Mouse (Mus musculus): Measurements from ENCODE around the gene St8sia4. TPM values are rescaled to one million over a fixed set of nuclear protein-coding genes. Genes with fewer than 3 reads are reported as not detected.
A peak's percentile ranks its signal among the peaks of the same experiment; 100 is the strongest.

The St8sia4 gene
- polyA plus RNA-seq (2015; fragmentation: Nextera tagmentation; extraction: Ambion mirVana), result 1.4 and 1.9 TPM in 2 replicates

GRCm38 (mm10) chr1:95667435-95668252 lies at the start of gene St8sia4:
Gene St8sia4, minus strand, starts transcription at chr1:95667571.
- ATAC-seq (ENCODE audit: low read depth) (peak; percentile 98), DNase-seq (peak; percentile 67)
- H3K27me3 ChIP-seq, result peaks cover 13% of the 10 kb centered on the region
- under 1% methylated on average over 52 of the region's 52 CpGs for WGBS (ENCODE audit: insufficient replicate concordance)
- H3K36me3 ChIP-seq, result no peaks in the 10 kb centered on the region
- peak within 1 kb of the TSS; percentile 59 for H3K4me3 ChIP-seq (replicated peaks)
- H3K9me3 ChIP-seq (replicated peaks), result no peaks in the 10 kb centered on the region
- peaks cover 17% of the 10 kb centered on the region; the same call in 1 of the 2 replicates for H3K4me1 ChIP-seq (replicated peaks)
- H3K4me2 ChIP-seq, result peak within 1 kb of the TSS; percentile 77
- no peak within 1 kb of the TSS for H3K27ac ChIP-seq
- H3K9ac ChIP-seq, result peak within 1 kb of the TSS; percentile 22

GRCm38 (mm10) chr1:95709181-95709580 lies 41.8 kb upstream of the St8sia4 start:
- 66% methylated on average over 3 of the region's 3 CpGs for WGBS (ENCODE audit: insufficient replicate concordance)
- Histone ChIP-seq H3K4me3 (replicated peaks) (no peak overlapping the region), H3K9me3 (replicated peaks) (no peaks in the 10 kb centered on the region), H3K36me3 (no peaks in the 10 kb centered on the region), H3K9ac (no peak overlapping the region), H3K4me2 (no peak overlapping the region), H3K4me1 (replicated peaks) (no peaks in the 10 kb centered on the region), H3K27me3 (no peaks in the 10 kb centered on the region), H3K27ac (no peak overlapping the region)
- ATAC-seq (ENCODE audit: low read depth), result no peak
- DNase-seq, result no peak

- no peak overlapping the region for H3K9ac ChIP-seq
These were observed 32.5 kb upstream of the St8sia4 start for GRCm38 (mm10) chr1:95699903-95700302.

GRCm38 (mm10) chr1:95674052-95674451 lies 6.7 kb upstream of the St8sia4 start:
- no peaks in the 10 kb centered on the region for H3K36me3 ChIP-seq

More at GRCm38 (mm10) chr1:95699903-95700302, 32.5 kb upstream of the St8sia4 start:
- Histone ChIP-seq H3K9me3 (replicated peaks) (no peaks in the 10 kb centered on the region), H3K4me2 (no peak overlapping the region), H3K36me3 (no peaks in the 10 kb centered on the region), H3K27me3 (no peaks in the 10 kb centered on the region), H3K27ac (no peak overlapping the region), H3K4me1 (replicated peaks) (no peaks in the 10 kb centered on the region), H3K4me3 (replicated peaks) (no peak overlapping the region)
- ATAC-seq (ENCODE audit: low read depth), result no peak
- no peak for DNase-seq

GRCm38 (mm10) chr1:95668253-95668805 lies 958 bp upstream of the St8sia4 start:
- 11% methylated on average over 6 of the region's 6 CpGs for WGBS (ENCODE audit: insufficient replicate concordance)
- Histone ChIP-seq H3K9me3 (replicated peaks) (no peaks in the 10 kb centered on the region), H3K9ac (0 out of 2 replicates have a peak overlapping the region, but pooled peaks have one; percentile 22), H3K27ac (no peak overlapping the region), H3K4me1 (replicated peaks) (peaks cover 17% of the 10 kb centered on the region; the same call in 1 of the 2 replicates), H3K4me3 (replicated peaks) (peak overlapping the region; percentile 59), H3K27me3 (peaks cover 13% of the 10 kb centered on the region), H3K4me2 (peak overlapping the region; percentile 77), H3K36me3 (no peaks in the 10 kb centered on the region)
- DNase-seq, result no peak
- no peak for ATAC-seq (ENCODE audit: low read depth)

More at GRCm38 (mm10) chr1:95674052-95674451, 6.7 kb upstream of the St8sia4 start:
- H3K9me3 ChIP-seq (replicated peaks), result no peaks in the 10 kb centered on the region
- no peak overlapping the region for H3K4me2 ChIP-seq
- H3K27ac ChIP-seq, result no peak overlapping the region
- H3K4me3 ChIP-seq (replicated peaks), result no peak overlapping the region
- 26% methylated on average over 3 of the region's 3 CpGs for WGBS (ENCODE audit: insufficient replicate concordance)
- DNase-seq, result no peak
- H3K9ac ChIP-seq, result no peak overlapping the region
- no peaks in the 10 kb centered on the region for H3K4me1 ChIP-seq (replicated peaks)
- no peak for ATAC-seq (ENCODE audit: low read depth)
- no peaks in the 10 kb centered on the region for H3K27me3 ChIP-seq

- no peaks in the 10 kb centered on the region for H3K36me3 ChIP-seq
- no peak for ATAC-seq (ENCODE audit: low read depth)
- peak overlapping the region; percentile 77 for H3K4me2 ChIP-seq
- DNase-seq, result no peak
- H3K27ac ChIP-seq, result no peak overlapping the region
- WGBS (ENCODE audit: insufficient replicate concordance), result 2% methylated on average over 14 of the region's 14 CpGs
- no peaks in the 10 kb centered on the region for H3K9me3 ChIP-seq (replicated peaks)
- peak overlapping the region; percentile 59 for H3K4me3 ChIP-seq (replicated peaks)
- peaks cover 13% of the 10 kb centered on the region for H3K27me3 ChIP-seq
- H3K4me1 ChIP-seq (replicated peaks), result peaks cover 17% of the 10 kb centered on the region; the same call in 1 of the 2 replicates
- H3K9ac ChIP-seq, result peak overlapping the region; percentile 14
These were observed 640 bp downstream of the St8sia4 start for GRCm38 (mm10) chr1:95666541-95667320.

- H3K36me3 ChIP-seq, result no peaks in the 10 kb centered on the region
- peak overlapping the region; percentile 59 for H3K4me3 ChIP-seq (replicated peaks)
- H3K27ac ChIP-seq, result no peak overlapping the region
- H3K27me3 ChIP-seq, result peaks cover 13% of the 10 kb centered on the region
- H3K9me3 ChIP-seq (replicated peaks), result no peaks in the 10 kb centered on the region
- no peak for DNase-seq
- ATAC-seq (ENCODE audit: low read depth), result no peak
- 1% methylated on average over 17 of the region's 17 CpGs for WGBS (ENCODE audit: insufficient replicate concordance)
- H3K4me2 ChIP-seq, result peak overlapping the region; percentile 77
- no peak overlapping the region; the same call in 1 of the 2 replicates for H3K9ac ChIP-seq
- H3K4me1 ChIP-seq (replicated peaks), result peaks cover 17% of the 10 kb centered on the region; the same call in 1 of the 2 replicates
These were observed 1.4 kb downstream of the St8sia4 start for GRCm38 (mm10) chr1:95665951-95666484.

GRCm38 (mm10) chr1:95664969-95665702 lies 2.2 kb downstream of the St8sia4 start:
- Histone ChIP-seq H3K27me3 (peaks cover 13% of the 10 kb centered on the region), H3K4me3 (replicated peaks) (peak overlapping the region; percentile 59), H3K9ac (no peak overlapping the region), H3K9me3 (replicated peaks) (no peaks in the 10 kb centered on the region), H3K36me3 (no peaks in the 10 kb centered on the region), H3K27ac (no peak overlapping the region), H3K4me2 (peak overlapping the region; percentile 77), H3K4me1 (replicated peaks) (peaks cover 17% of the 10 kb centered on the region; the same call in 1 of the 2 replicates)
- ATAC-seq (ENCODE audit: low read depth) (no peak), DNase-seq (no peak)
- 16% methylated on average over 22 of the region's 22 CpGs for WGBS (ENCODE audit: insufficient replicate concordance)

GRCm38 (mm10) chr1:95664321-95664825 lies 3.0 kb downstream of the St8sia4 start:
- Histone ChIP-seq H3K4me3 (replicated peaks) (no peak overlapping the region), H3K4me2 (0 out of 2 replicates have a peak overlapping the region, but pooled peaks have one; percentile 10)
- DNase-seq, result no peak

GRCm38 (mm10) chr1:95657051-95657668 lies 10.2 kb downstream of the St8sia4 start:
- H3K4me2 ChIP-seq, result no peak overlapping the region
- no peaks in the 10 kb centered on the region for H3K36me3 ChIP-seq
- H3K9ac ChIP-seq, result no peak overlapping the region
- no peak overlapping the region for H3K27ac ChIP-seq
- DNase-seq (no peak), ATAC-seq (ENCODE audit: low read depth) (no peak)
- no peak overlapping the region for H3K4me3 ChIP-seq (replicated peaks)
- no peaks in the 10 kb centered on the region for H3K27me3 ChIP-seq
- H3K9me3 ChIP-seq (replicated peaks), result no peaks in the 10 kb centered on the region
- WGBS (ENCODE audit: insufficient replicate concordance), result 47% methylated on average over 5 of the region's 5 CpGs
- H3K4me1 ChIP-seq (replicated peaks), result no peaks in the 10 kb centered on the region

More at GRCm38 (mm10) chr1:95664321-95664825, 3.0 kb downstream of the St8sia4 start:
- peaks cover 13% of the 10 kb centered on the region for H3K27me3 ChIP-seq
- 24% methylated on average over 4 of the region's 4 CpGs for WGBS (ENCODE audit: insufficient replicate concordance)
- H3K27ac ChIP-seq, result no peak overlapping the region
- peaks cover 17% of the 10 kb centered on the region; the same call in 1 of the 2 replicates for H3K4me1 ChIP-seq (replicated peaks)
- no peaks in the 10 kb centered on the region for H3K9me3 ChIP-seq (replicated peaks)
- no peaks in the 10 kb centered on the region for H3K36me3 ChIP-seq
- H3K9ac ChIP-seq, result no peak overlapping the region
- ATAC-seq (ENCODE audit: low read depth), result no peak
